Mouse (Mus musculus) liver, adult 2 months (tissue): ENCODE measurements around the gene Stx7.

Source experiments
- CTCF ChIP-seq: fragments of 200-500 bp; IDR thresholded peaks from 2 replicates; pipeline ENCODE4 v1.5.1; 2011; ENCODE audit warnings: low read depth, low read length, control low read depth
- POLR2A ChIP-seq: fragments of 200-500 bp; IDR thresholded peaks from 2 replicates; pipeline ENCODE4 v1.6.1; 2011; ENCODE audit warnings: low read length, control low read depth; ENCODE audit not compliant: insufficient read depth; ENCODE audit errors: extremely low read depth

- TF ChIP-seq POLR2A (no peak), CTCF (no peak)
These were observed 14.9 kb upstream of the Stx7 start for GRCm38 (mm10) chr10:24134071-24134645.
